Mouse (Mus musculus) kidney, postnatal 36 days (tissue): ENCODE data around the gene Lrrc8d.

Experiments
- DNase-seq, 2 experiments: peaks; one replicate each; pipeline ENCODE4 v3.0.0; 2021 to 2022; ENCODE audit warnings: mixed read lengths in 2 of 2

Lrrc8d gene

DNA sequence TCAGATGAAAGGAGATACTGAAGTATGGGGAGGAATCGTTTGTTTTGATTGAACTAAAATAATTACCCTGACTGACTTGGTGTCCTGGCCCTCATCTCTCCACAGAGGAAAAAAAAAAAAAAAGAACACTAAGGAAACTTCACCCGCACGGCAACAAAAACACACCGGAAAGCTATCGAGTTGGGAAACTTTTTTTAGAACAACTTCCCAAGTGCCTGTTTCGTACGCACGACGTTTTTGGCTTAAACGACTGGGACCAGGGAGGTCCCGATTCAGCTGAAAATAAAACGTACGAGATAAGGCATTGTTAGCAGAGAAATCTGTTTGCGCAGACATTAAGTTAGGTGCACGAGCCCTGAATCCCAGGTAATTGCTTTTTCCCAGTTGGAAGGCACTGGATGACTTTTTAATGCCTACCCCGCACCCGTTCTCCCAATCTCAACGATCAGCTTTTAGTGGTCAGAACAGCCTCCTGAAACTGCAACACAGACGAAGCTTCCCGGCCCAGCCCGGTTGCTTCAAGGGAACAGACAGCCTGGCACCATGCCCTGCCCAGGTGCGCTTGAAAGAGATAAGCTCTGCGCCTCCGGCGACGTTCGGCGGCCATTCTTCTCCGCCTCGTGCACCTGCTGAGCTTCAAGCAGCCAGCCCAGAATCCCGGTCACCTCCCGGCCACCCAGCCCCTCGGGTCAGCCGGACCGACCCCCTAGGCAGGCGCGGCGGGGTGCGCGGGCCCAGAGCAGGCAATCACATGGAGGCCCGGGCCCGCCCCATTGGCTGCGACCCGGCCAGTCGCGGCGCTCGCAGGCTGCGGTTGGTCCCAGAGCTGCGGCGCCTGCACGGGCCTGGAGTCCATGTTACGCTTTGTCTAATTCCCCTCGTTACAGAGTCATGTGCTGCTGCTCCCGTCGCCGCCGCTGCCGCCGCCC is at the start of gene Lrrc8d:
Gene Lrrc8d, plus strand, starts transcription at position 829 of the 929 bp plus-strand sequence.
- peak; percentile 94 to 95 for DNase-seq

DNA sequence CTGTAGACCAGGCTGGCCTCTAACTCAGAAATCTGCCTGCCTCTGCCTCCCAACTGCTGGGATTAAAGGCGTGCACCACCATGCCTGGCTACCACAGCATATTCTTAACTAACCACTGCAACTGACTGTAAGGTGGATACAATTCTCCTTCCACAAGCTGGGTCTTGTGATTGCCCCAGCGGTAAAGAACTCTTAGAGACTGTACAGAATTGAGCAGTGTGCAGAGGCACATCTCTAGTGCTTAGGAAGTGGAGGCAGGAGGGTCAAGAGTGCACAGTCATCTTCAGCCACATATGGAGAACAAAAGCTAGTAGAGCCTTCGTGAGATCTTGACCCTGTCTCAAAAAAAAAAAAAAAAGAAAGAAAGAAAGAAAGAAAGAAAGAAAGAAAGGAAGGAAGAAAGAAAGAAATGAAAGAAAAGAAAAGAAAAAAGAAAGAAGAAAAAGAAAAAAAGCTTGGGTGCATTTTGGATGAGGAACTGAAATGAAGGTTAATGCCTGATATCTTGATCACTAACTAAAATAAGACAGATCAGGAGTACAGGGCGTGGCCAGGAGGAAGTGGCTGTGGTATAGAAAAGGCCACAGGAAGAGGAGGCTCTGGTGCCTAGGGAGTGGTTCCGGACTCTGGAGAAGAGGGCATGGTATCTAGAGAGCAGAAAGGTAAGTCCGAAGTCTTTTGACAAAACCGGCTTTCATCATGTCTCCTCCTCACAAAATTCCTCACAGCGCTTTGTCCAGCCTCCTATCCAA is 48.9 kb upstream of the Lrrc8d start:
- no peak for DNase-seq

- peak; percentile 36 to 43 for DNase-seq
Measured at GRCm38 (mm10) chr5:105651561-105651991, 48.2 kb upstream of the Lrrc8d start.

- DNase-seq, result peak; percentile 80 to 92
Measured at GRCm38 (mm10) chr5:105654237-105655063, 45.3 kb upstream of the Lrrc8d start.

- DNase-seq, result no peak
Measured at GRCm38 (mm10) chr5:105655100-105655734, 44.6 kb upstream of the Lrrc8d start.

DNA sequence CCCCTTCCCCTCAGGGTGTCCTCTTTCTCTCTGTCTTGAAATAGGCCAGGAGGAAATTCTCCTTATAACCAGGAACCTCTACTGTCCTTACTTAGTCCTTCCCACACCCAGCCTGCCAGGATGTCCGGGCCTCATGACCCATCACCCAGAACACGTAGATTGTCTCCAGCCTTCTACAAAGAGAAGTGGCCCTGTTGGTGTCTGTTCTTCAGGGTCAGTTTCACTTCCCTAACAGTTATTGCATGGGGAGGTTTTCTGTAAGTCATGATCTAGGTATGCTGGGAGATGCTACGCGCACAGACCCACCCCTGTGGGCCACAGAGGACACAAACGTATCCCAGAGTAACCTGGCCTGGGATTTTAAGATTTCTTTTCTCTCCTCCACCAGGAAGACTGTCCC is 37.9 kb upstream of the Lrrc8d start:
- no peak for DNase-seq

- DNase-seq, result no peak
Measured at GRCm38 (mm10) chr5:105666930-105667329, 32.8 kb upstream of the Lrrc8d start.

DNA sequence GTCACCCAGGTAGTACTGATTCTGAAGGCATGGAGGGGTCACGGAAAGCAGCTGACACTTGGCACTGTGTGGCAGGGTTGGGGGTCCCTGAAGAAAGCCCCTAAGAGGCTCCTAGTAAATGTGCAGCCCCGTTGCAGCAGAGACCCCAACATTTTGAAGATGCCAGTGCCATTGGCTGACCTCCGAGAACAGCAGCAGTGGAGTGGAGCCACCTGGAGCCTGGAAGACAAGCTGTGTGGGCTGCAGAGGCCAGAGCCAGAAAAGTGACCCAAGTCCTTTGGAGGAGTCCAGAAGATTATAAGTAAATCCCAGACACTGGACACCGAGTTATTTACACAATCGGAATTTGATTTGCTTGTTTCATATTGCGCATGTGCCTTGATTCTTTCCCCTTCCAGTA is 32.4 kb upstream of the Lrrc8d start:
- no peak for DNase-seq

GRCm38 (mm10) chr5:105669086-105669485 is 30.7 kb upstream of the Lrrc8d start:
- no peak for DNase-seq

DNA sequence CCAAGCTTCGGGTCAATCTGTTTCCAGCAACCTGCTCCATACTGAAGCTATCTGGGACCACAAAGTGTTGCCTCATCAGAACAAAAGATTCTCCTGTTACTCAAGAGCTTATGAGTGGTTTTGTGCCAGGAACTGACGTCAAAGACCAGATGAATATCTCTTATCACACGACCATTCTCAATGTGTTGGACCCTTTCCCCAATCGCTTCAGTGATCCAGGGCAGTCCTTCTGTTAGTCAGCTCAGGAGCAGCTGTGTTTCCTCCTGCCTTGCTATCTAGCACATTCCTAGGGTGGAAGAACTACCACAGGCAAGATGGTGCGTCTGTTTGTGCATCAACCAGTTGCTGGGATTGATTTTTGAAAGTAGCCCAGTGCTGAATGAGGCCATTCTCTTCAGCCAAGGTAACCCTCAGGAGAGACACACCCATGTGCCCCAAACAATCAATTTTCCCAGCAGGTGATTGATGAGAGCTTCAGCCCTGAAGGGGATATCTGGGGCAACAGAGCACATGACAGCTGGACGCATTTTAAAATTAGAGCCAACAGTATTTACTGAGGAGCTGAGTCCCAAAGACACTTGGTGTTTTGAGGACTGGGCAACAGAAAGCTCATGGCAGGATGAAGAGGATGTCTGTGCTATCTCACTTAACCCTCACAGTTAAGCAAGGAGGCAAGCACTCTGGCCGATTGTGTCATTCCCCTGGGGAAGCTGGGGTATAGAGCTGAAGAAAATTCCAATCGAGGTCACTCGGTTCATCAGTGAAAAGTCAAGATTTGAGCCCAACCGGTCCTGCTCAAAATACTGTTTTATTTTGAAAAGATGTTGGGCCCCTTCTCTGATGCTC is 30.0 kb upstream of the Lrrc8d start:
- no peak for DNase-seq

- DNase-seq, result no peak
Measured at GRCm38 (mm10) chr5:105672332-105672731, 27.4 kb upstream of the Lrrc8d start.

- no peak for DNase-seq
Measured at GRCm38 (mm10) chr5:105675511-105675910, 24.3 kb upstream of the Lrrc8d start.

DNA sequence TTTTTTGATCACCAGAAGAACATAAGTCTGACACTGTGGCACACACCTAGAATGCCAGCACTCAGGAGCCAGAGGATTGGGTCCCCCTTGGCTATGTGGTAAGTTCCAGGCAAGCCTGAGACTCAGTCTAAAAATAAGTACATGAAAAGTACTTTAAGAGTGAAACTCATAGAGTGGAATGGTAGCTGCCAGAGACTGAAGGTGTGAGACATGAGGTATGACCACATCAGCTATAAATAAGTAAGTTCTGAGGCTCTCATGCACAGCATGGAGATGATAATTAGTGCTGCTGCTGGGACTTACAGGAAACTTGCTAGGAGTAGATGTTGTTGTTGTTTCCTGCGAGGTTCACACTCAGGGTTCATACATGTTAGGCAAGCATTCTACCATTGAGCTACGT is 22.7 kb upstream of the Lrrc8d start:
- no peak for DNase-seq

GRCm38 (mm10) chr5:105678243-105678642 is 21.5 kb upstream of the Lrrc8d start:
- DNase-seq, result no peak

GRCm38 (mm10) chr5:105679261-105679660 is 20.5 kb upstream of the Lrrc8d start:
- no peak for DNase-seq

- DNase-seq, result peak in 1 of 2 experiments; percentile 56
Measured at GRCm38 (mm10) chr5:105679921-105680843, 19.6 kb upstream of the Lrrc8d start.

DNA sequence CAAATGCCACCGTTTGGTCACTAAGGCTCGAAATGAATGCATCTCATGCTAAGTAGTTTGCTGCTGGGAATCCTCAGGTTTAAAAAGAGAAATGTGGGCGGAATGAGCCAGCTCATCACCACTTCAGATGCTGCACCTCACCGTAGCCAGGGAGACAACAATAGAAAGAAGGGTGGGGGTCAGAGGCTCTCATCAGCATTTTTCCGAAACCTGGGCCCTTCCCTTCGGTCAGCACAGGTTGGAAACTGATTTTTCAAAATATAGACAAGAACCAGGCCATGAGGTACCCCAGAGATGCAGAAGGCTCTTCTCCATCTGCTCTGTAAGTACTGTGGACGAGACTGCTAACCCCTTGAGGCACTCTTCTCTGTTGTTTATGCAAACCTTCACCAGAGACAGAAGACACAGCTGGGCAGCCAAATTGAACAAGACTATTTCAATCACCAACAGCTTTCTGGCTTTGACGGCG is 17.6 kb upstream of the Lrrc8d start:
- DNase-seq, result no peak

GRCm38 (mm10) chr5:105683912-105684350 is 15.8 kb upstream of the Lrrc8d start:
- DNase-seq, result no peak

GRCm38 (mm10) chr5:105684861-105685600 is 14.7 kb upstream of the Lrrc8d start:
- peak; percentile 87 to 89 for DNase-seq
